Mouse (Mus musculus): ENCODE measurements around the gene Ly6g6e. TPM values are rescaled to one million over a fixed set of nuclear protein-coding genes. Genes with fewer than 3 reads are reported as not detected.
A peak's percentile ranks its signal among the peaks of the same experiment; 100 is the strongest.
"Not testable (repeated sequence)": the region's sequence is repeated elsewhere in the genome, so short reads cannot be mapped to it uniquely, and the experiment has no call there.

Ly6g6e gene
- 1 to 10 TPM; 3.8 to 3.9 TPM for total RNA-seq (2021)

DNA sequence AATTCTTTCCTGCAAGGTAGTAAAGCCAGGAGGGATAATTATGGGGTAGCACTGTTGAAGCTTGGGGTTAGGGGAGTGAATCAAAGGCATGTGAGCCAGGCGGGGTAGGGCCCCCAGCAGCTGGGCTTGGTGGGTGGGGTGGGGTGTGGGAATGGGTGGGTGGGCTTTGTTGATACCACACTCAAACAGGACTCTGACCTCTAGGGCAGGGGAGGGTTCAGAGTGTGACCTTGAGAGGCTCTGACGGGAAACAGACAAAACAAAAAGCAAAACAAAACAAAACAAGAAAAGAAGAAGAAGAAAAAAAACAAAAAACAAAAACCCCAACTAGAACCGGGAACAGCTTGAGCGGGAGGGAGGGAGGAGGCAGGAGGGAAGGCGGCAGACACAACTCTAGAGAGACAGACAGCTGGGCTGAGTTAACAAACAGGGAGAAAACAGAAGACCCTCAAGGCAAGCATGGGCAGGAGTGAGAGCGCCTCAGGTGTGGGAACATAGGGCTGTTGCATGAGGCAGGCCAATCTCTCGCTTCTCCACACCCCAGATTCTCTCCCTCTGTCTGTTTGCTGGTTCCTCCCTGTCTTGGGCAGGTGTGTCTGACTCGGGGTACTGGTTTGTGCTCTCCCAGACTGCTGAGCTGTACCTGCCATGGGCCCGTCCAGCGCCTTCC, at the start of gene Ly6g6e:
TSS of gene Ly6g6e (plus strand) at position 396 of the 670 bp plus-strand sequence.
- intact Hi-C loops (cut with DNase I) = no loop called here
- DNase-seq (ENCODE audit: low spot score in 2 of 2) = no peak

- intact Hi-C loops (cut with DNase I) = no loop called here
- DNase-seq (ENCODE audit: low spot score in 2 of 2) = peak in 1 of 2 experiments; percentile 28
These were observed 49.2 kb upstream of the Ly6g6e start, which contains the start of gene Sapcd1 for GRCm38 (mm10) chr17:35027277-35028068. TSS of gene Sapcd1 (minus strand) at chr17:35028016.

GRCm38 (mm10) chr17:35028315-35028714, 48.4 kb upstream of the Ly6g6e start:
- no peak for DNase-seq (ENCODE audit: low spot score in 2 of 2)
- intact Hi-C loops (cut with DNase I) = no loop called here

DNA sequence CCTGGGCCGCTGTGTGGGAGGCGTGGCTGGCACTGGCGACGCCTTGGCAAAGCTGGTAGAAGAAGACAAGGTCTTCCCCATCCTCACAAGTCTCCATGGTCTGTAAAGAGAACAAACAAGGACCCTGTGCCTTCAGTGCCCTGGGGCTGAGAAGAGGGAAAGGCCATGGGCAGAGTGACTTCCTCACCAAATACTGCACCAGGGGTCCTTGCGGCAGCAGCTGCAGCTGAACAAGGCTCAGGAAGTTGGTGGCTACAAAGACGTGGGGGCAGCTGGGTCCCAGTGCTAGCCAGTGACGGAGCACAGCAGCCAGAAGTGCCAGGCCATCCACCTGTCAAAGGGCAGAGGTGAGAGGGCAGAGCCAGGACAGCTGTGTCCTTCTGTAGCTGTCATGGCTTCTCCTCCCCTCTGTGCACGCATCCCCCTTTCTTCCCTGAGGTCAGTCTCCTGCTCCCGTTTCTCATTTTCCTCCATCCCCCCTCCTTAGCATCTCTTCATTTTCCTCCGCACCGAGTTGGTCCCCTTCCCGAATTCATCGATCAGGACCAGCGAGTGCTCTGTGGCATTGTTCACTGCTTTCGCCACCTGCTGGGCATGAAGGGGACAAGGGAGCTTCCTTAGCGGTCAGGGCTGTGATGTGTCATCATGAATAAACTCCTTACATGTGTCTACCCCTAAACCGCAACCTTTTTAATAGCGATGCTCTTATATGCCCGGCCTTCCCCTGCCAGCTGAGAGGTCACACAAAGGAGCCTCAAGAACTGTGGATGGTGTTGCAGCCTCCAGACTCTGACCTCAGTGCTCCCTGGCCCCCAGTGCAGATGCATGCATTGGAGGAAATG, 46.8 kb upstream of the Ly6g6e start:
- no peak for DNase-seq (ENCODE audit: low spot score in 2 of 2)
- intact Hi-C loops (cut with DNase I) = no loop called here

- intact Hi-C loops (cut with DNase I) = no loop called here
- no peak for DNase-seq (ENCODE audit: low spot score in 2 of 2)
These were observed 45.4 kb upstream of the Ly6g6e start for GRCm38 (mm10) chr17:35031272-35031671.

DNA sequence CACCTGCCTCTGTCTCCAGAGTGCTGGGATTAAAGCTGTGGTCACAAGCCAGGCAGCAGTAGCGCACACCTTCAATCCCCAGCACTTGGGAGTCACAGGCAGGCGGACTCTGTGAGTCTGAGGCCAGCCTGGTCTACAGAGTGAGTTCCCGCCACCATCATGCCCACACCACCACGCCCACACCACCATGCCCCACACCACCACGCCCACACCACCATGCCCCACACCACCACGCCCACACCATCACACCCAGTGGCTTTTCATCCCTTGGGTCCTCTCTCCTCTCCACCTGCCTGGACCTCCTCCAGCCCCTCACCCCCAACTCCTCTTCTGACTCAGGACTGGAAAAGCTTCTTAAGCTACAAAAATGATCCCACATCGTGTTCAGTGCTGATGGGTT, 44.8 kb upstream of the Ly6g6e start:
- DNase-seq (ENCODE audit: low spot score in 2 of 2) = no peak
- intact Hi-C loops (cut with DNase I) = no loop called here

GRCm38 (mm10) chr17:35032323-35032870, 44.3 kb upstream of the Ly6g6e start:
- no peak for DNase-seq (ENCODE audit: low spot score in 2 of 2)
- intact Hi-C loops (cut with DNase I) = no loop called here

DNA sequence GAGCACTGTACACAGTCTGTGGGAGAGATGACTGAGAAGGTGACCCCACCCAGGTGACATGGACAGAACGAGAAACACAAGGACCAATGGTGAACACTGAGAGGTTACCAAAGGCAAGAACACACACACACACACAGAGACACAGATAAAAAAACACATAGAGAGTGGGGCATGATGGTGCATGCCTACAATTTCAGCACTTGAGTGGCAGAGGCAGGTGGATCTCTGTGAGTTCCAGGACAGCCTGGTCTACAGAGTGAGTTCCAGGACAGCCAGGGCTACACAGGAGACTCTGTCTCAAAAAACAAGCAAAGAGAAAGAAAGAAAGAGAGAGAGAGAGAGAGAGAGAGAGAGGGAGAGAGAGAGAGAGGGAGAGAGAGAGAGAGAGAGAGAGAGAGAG, 43.0 kb upstream of the Ly6g6e start:
- not testable (repeated sequence) for DNase-seq (ENCODE audit: low spot score in 2 of 2)
- intact Hi-C loops (cut with DNase I) = loop anchor here (1.0 kb wide), 1 partner anchor 12 kb away; no protein-coding TSS in a partner anchor

DNA sequence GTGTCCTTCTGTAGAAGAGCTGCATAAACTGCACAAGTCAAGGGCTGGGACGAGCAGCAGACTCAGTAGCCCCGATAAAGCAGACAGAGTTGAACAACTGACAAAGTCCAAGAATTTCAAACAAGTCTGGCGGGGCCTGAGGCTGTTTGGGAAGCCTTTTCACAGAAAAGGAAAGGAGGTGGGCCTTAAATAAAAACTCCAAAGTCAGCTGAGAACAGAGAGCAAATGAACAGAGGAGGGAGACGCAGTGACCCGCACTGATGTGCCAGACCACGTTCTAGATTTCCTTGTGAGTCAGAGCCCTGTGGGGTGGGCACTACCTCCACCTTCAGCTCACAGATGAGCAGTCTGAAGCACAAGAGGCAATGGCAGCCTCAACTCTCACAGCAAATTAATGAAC, 41.8 kb upstream of the Ly6g6e start:
- DNase-seq (ENCODE audit: low spot score in 2 of 2) = no peak

DNA sequence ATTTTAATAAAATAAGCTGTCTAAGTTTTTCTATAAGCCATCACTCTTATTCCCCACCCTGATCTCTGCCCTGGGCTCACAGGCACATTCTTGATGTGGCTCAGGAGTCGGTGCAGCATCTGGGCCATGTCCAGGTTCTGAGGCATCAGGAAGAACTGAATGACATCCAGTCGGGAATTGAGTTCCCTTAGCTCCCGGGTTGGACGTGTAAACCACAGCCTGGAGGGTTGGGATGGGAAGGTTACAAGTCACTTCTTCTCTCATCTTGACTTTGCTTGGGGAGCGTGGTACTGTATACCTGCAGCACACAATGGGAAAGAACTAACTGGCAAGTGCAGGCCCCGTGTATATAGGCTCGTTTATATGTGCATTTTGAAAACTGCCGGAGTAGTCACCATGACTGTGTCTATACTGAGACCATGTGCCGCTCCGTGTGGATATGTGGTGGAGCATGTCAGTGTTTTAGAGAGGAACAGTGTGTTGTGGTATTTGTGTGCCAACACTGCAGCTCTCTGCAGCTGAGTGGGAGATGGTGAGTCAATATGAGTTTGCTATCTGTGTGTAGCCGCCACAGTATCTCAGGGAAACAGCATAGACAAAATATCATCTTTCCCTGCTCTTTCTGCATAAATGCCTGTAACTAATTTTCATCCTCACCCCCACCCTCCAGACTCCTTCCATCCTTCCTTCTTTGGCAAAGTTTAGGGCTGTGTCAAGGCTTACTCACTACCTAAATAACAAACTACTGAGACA, 37.4 kb upstream of the Ly6g6e start:
- intact Hi-C loops (cut with DNase I) = no loop called here

More for the DNA sequence above, 41.8 kb upstream of the Ly6g6e start:
- intact Hi-C loops (cut with DNase I) = loop anchor here (1.0 kb wide), 1 partner anchor 10 kb away; no protein-coding TSS in a partner anchor

GRCm38 (mm10) chr17:35043794-35044193, 32.9 kb upstream of the Ly6g6e start:
- intact Hi-C loops (cut with DNase I) = no loop called here
- no peak for DNase-seq (ENCODE audit: low spot score in 2 of 2)

More for the DNA sequence above, 37.4 kb upstream of the Ly6g6e start:
- DNase-seq (ENCODE audit: low spot score in 2 of 2) = peak; percentile 35 to 51

DNA sequence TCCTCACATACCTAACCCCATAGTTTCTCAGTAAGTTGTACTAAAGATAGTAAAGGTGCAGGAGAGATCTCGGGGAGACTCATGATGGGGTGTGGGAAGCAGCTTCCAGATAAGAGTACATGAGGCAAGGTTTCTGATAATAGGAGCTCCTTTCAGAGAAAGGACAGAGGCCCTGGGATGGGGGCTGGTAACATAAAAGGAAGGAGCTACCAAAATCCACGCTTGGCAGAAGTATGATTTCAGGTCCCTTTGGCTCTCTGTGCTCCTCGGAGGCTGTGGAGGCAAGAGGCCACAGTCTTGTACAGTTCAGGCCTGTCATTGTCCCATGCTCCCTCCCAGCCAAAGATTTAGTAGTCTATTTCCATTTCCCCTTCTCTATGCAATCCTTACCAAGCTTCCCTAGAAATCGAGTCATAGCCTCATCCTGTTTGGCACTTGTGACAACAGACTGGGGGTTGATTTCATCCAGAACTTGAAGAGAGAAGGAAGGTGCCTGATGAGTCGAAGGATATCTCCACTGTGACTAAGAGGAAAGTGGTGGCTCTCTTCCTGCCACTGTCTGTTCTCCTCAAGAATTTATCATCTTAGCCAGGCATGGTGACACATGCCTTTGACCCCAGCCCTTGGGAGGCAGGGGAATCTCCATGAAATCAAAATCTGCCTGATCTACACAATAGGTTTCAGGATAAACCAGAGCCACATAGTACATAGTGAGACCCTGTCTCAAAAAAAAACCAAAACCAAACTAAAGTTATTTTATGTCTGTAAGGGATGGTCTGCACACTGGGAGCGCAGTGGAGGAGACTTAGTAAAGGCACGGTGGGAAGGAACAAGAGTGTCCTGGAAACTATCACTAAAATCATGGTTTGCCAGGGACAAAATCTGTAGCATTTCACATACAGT, 31.5 kb upstream of the Ly6g6e start:
- DNase-seq (ENCODE audit: low spot score in 2 of 2) = no peak
- intact Hi-C loops (cut with DNase I) = loop anchor here (1.0 kb wide), 1 partner anchor 11 kb away; no protein-coding TSS in a partner anchor

DNA sequence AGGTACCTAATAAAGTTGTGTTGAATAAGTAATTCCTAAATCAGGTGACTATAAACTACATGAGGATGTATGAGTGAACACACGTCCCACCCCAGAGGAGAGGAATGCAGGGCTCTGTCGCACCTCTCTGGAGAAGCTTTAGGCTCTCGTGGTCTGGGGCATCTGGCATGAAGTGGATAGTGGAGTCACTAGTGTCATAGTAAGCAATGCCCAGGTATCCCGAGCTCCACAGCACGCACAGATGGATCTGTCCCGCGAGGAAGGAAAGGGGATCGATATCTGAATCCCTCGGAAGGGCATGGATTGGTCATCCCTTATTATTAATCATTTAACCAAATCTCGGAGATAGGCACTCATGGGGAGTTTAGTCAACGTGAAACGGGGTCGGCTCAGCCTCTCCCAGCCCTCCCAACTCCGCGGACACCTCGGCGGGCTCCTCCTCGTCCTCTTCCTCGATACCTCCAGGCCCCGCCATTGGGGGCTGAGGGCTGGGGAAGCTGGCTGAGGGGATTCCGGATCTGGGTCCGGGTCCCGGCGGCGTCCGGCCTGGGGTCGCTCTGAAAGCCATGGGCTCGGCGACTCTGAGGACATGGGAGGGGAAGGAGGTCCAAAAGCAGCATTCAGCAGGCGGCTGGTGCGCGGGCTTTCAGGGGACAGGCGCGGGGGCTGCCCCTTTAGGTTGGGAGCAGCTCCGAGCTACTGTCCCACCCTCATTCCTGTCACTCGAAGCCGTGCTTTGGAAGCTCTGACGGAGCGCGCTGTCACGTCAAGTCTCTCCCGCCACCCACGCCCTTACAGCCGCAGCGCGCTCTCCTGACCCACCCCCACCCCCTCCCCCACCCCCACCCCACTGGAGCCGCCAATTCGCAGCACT, 30.7 kb upstream of the Ly6g6e start:
- DNase-seq (ENCODE audit: low spot score in 2 of 2) = no peak
- intact Hi-C loops (cut with DNase I) = loop anchor here (1.0 kb wide), 1 partner anchor 12 kb away; no protein-coding TSS in a partner anchor

DNA sequence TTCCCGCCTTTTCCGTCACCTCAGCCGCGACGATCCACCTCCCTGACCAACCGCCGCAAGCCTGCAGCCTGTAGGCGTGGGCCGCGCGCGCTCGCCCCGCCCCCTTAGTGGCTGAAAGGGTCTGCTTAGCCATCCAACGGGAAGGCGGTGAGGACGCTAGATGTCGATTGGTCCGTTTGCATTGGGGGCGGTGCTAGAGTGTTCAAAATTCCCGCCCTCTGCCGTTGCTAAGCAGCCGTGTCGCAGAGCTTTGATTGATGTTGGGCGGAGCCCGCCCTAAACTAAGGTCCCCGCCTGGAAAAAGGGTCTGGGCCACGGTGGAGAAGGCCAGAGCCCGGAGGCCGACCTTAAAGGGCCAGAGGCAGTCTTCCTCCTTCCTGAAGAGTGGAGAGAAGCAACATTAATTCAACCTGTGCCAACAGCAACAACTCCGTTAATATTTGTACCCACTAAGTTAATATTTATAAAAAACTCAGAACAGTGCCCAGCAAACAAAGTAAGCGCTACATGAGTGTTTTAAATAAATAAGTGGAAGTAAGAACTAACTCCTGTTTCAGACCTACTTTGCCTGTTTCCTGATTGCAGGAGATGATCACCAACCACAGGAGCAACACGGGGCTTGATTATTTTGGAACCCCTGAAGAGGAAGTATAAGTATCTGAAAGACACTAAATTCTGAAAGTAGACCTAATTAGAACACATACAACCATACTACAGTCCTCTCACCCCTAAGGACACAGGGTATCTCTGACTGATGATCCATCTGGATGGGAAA, 29.8 kb upstream of the Ly6g6e start, which contains the start of gene Msh5:
TSS of gene Msh5 (minus strand) at position 65 of the 775 bp plus-strand sequence.
- peak; percentile 85 to 90 for DNase-seq (ENCODE audit: low spot score in 2 of 2)
- intact Hi-C loops (cut with DNase I) = no loop called here

DNA sequence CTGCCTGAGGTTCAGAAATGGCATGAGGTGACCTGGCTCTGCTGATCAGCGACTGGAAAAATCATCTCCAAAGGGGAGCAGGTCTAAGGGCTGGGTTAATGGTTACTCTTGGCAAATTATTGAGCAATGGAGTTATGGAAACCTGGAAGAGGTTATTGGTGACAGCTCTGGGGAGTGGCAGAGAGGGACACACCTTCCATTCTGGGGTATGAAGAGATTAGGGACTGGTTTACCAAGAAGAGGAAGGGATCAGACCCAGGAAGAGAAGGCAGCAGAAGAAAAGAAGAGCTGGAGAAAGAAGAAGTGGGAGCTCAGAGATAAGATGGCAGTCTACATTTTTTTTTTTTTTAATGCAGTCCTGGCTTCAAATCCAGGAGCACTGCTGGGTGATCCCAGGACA, 29.0 kb upstream of the Ly6g6e start:
- intact Hi-C loops (cut with DNase I) = no loop called here
- no peak for DNase-seq (ENCODE audit: low spot score in 2 of 2)
